Mouse (Mus musculus): ENCODE data around the gene Tmcc3.
"Not testable (repeated sequence)": the region's sequence is repeated elsewhere in the genome, so short reads cannot be mapped to it uniquely, and the experiment has no call there.

The Tmcc3 gene

GRCm38 (mm10) chr10:94575958-94576357 lies 264.2 kb downstream of the Tmcc3 start:
- no peak for DNase-seq (ENCODE audit: low spot score in 2 of 2)

DNA sequence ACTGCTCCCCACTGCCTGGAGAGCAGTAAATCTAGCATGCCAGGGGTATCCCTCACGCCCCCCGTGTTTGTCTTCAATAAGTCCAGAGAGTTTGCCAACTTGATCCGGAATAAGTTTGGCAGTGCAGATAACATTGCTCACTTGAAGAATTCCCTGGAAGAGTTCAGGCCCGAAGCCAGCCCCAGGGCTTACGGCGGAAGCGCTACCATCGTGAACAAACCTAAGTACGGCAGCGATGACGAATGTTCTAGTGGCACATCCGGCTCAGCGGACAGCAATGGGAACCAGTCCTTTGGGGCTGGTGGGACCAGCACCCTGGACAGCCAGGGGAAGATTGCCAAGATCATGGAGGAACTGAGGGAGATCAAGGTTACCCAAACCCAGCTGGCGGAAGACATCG lies 267.1 kb downstream of the Tmcc3 start:
- no peak for DNase-seq (ENCODE audit: low spot score in 2 of 2)

DNA sequence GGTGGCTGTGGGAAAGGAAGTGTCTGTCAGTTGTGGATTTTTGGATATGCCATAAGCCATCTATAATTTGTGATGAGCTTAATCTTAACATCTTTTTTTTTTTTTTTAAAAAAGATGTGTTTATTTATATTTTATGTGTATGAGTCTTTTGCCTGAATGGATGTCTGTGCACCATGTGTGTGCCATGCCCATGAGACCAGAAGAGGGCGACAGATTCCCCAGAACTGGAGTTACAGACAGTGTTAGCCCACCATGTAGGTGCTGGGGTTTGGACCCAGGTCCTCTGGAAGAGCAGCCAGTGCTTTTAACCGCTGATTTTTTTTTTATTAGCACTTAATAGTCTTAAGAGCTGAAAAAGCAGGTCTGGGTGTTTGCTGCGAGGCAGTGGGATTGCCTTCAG lies 269.6 kb downstream of the Tmcc3 start:
- DNase-seq (ENCODE audit: low spot score in 2 of 2) = no peak

- no peak for DNase-seq (ENCODE audit: low spot score in 2 of 2)
Observed at GRCm38 (mm10) chr10:94583714-94584113, 272.0 kb downstream of the Tmcc3 start.

GRCm38 (mm10) chr10:94584851-94585359 lies 273.2 kb downstream of the Tmcc3 start:
- DNase-seq (ENCODE audit: low spot score in 2 of 2) = no peak

- DNase-seq (ENCODE audit: low spot score in 2 of 2) = no peak
Observed at GRCm38 (mm10) chr10:94585819-94586218, 274.1 kb downstream of the Tmcc3 start.

- DNase-seq (ENCODE audit: low spot score in 2 of 2) = no peak
Observed at GRCm38 (mm10) chr10:94588976-94589375, 277.2 kb downstream of the Tmcc3 start.

DNA sequence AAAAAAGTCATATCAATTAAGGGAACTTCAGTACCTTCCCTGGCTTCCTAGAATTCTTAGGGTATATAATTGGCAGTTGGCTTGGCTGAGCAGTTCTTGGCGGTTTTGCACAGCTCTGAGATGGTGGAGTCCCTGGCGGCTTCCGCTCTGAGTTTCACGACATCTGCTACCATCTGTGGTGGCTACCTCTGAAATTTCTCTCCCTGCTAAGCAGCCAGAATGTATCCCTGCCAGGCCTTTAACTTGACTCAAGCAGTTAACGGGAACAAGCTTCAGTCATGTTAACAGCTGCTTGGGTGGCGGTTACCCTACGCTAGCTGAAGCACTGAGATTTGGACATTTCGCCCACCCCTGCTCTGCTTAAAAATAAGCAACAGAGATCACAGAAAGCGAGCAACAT lies 284.0 kb downstream of the Tmcc3 start:
- no peak for DNase-seq (ENCODE audit: low spot score in 2 of 2)

DNA sequence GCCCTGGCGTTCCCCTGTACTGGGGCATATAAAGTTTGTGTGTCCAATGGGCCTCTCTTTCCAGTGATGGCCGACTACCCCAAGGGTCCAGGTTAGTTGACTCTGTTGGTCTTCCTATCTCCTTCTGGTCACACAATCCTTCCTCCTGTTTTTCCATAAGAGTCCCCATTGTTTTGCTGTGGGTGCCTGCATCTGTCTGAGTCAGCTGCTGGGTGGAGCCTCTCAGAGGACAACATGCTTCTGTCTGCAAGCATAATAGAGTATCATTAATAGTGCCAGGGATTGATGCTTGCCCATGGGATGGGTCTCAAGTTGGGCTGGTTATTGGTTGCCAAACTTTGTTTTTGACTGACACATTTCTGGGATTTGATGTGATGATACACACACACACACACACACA lies 288.1 kb downstream of the Tmcc3 start:
- not testable (repeated sequence) for DNase-seq (ENCODE audit: low spot score in 2 of 2)

DNA sequence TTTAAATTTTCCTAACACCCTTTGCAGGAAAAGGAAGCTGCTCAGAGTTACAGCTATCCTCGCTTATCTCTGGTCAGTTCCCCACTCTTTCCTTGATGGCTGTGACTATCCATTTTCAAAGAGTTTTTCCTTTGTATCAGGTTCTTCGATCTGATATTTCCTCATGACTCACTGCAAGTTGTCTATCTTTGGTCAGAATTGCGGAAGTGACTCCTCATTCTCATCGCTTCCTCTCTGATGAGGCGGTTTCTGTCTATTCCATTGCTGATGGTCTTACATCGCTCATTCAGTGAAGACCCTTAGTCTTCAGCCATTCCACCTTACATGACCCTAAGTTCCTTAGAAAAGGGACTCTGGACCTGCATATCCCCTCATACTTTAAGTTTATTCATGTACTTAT lies 289.3 kb downstream of the Tmcc3 start:
- DNase-seq (ENCODE audit: low spot score in 2 of 2) = no peak

DNA sequence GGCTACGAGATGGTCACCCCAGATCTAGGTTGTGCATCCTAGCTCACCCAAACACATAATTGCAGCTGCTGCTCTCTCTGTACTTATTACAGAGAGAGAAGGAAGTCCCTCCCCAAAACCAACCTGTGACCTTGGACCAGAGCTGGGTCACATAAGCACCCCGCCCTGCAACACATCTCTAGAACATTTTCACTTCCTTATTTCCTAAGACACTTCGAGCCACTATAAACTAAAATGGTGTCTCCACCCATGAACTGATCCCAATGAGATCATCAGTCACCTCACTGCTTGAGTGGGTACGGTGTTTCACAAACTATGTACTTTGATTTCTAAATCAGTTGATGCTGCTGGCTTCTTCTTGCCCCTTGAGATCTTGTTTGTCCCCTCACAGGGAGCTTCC lies 293.7 kb downstream of the Tmcc3 start:
- no peak for DNase-seq (ENCODE audit: low spot score in 2 of 2)

GRCm38 (mm10) chr10:94609309-94609777 lies 297.6 kb downstream of the Tmcc3 start:
- peak; percentile 50 to 70 for DNase-seq (ENCODE audit: low spot score in 2 of 2)

DNA sequence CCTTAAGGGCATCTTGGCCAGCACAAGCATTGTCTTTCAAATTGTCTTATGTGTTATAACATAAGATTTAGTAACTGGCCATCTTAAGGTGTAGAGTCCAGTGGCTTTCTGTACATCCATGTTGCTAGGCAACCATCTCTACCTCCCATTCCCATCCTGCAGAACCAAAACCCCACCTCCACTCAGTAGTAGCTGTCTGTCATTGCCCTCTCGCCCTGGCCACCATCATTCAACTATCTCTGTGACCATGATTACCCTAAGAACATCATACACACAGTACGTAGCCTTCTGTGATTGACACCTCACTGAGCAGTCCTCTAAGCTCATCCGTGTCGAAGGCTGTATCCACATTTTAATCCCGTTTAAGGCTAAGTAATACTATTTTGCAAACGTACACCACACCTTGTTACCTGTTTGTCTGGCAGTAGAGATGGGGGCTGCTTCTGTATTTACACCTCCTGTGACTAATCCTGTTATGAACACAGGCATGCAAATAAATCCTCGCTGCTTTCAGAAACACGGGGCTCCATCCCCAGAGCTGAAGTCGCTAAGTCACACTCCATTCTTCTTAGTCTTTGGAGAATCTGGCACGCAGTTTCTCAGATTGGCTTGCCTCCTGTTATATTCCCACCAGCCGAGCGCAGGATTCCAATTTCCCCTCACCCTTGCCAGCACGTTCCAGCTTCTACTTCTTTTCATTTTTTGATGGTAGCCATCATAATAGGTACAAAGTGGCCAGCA lies 299.6 kb downstream of the Tmcc3 start:
- DNase-seq (ENCODE audit: low spot score in 2 of 2) = no peak

- no peak for DNase-seq (ENCODE audit: low spot score in 2 of 2)
Observed at GRCm38 (mm10) chr10:94611969-94612440, 300.3 kb downstream of the Tmcc3 start.

- DNase-seq (ENCODE audit: low spot score in 2 of 2) = no peak
Observed at GRCm38 (mm10) chr10:94619586-94619985, 307.8 kb downstream of the Tmcc3 start.

DNA sequence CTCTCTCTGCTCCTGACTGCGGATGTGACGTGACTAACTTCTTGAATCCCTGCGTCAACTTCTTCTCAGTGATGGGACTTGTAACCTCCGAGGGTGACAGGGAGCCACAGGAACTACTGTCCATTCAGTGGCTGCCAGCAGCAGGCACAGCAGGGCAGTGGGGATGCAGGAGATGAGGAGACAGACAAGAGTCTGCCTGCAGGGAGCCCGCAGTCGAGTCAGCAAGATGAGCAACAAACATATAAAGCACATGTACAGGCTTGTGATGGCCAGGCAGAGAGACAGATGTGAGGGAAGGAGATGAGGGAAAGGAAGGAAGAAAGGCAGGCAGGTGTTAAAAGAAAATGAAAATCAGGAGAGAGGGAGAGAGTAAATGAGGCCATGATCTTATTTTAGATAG lies 308.8 kb downstream of the Tmcc3 start:
- DNase-seq (ENCODE audit: low spot score in 2 of 2) = no peak

- DNase-seq (ENCODE audit: low spot score in 2 of 2) = no peak
Observed at GRCm38 (mm10) chr10:94621420-94622225, 309.9 kb downstream of the Tmcc3 start.

DNA sequence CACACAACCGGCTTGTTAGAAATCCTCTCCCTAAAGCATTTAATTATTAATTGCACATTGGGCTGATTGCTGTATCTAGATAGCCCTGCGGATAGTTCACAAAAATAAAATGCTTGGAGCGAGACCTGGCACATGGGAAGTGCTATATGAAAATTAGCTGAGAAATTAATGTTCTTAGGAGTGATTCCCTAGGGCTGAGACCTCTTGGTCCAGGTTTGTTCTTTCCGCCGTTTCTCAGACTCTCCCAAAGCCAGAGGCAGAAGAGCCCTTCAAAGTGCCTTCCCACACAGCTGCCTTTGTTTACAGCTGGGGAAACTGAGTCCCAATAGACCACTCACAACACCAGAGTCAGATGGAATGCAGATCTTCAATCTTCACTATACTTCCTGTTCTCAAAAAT lies 310.5 kb downstream of the Tmcc3 start:
- DNase-seq (ENCODE audit: low spot score in 2 of 2) = no peak

GRCm38 (mm10) chr10:94622828-94623227 lies 311.1 kb downstream of the Tmcc3 start:
- no peak for DNase-seq (ENCODE audit: low spot score in 2 of 2)

- DNase-seq (ENCODE audit: low spot score in 2 of 2) = peak; percentile 65 to 83
Observed at GRCm38 (mm10) chr10:94623617-94624016, 311.9 kb downstream of the Tmcc3 start.

DNA sequence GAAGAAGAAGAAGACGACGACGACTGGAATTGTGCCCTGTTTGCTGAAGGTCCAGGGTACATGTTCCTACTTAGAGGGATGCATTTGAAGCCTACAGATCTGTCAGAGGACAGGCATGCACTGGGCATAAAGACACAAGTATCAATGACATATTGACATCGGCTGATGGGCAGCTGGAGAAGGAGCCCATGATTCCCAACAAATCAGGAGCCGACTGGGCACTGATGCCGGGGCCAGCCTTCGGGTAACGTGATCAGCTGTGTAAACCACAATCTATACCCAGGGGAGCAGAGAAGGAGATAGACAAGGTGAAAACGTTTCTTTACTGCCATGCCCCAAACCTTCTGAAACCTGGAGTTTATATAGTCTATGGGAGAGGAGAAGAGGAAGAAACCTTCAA lies 313.3 kb downstream of the Tmcc3 start:
- no peak for DNase-seq (ENCODE audit: low spot score in 2 of 2)

GRCm38 (mm10) chr10:94625606-94626005 lies 313.9 kb downstream of the Tmcc3 start:
- no peak for DNase-seq (ENCODE audit: low spot score in 2 of 2)
